10 mouse cellular contexts compared by ENCODE assay signal in the genomic region with DNA sequence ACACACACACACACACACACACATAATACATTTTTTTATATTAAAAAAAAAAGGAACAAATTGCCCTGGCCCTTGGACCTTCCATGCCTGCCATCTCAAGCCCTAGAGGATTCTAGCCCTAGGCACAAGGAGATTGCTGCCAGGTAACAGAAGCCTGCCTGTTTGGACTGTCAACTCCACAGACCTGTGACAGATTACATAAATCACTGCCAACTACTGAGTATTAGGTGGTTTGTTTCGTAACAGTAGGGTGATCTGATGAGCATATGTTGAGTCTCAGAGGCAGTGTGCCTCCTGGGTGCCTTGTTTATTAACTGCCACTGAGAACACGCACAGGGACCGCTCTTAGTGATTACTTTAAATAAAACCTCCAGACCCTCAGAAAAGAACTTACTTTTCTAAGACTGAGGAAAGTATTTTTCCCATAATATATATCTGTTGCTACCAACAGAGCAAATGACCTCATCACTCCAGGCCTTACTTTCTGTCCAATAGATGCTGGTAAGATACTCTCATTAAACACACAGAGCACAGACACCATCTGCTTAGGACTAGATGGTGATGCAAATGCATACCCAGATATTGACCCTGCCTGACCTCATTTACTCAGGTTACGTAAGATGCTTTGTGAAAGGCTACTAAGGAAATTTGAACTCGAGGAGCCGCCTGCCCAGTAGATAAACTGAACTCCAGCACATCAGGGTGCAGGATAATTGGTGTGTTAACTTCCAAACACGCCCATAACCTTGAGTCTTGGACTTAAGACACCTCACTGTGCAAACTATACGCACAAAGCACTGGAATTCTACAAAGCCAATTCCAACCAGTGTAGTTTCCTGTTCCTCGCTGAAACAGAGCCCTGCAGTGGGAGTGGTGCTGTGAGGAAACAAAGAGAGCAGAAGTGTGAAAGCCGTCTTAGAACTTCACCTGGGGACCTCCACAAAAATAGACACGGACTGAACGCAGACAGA. TPM values are rescaled to one million over a fixed set of nuclear protein-coding genes. Genes with fewer than 3 reads are reported as not detected.
A peak's percentile ranks its signal among the peaks of the same experiment; 100 is the strongest.
DNase-seq lines count a peak whose midpoint lies in the region; ATAC-seq and TF ChIP-seq lines count a peak whose summit lies in the region.
"Had no signal": no experiment of that assay in that cellular context is flagged by ENCODE, and none has a peak within 500 bp of the region (broad histone marks: within the 10 kb centered on the region; RNA-seq: fewer than 3 reads in every experiment).

No protein-coding gene starts in this region.

- no peak overlapping the region for H3K4me2 ChIP-seq in forebrain, postnatal 0 days (ENCODE audit: low read depth)

- no peaks in the 10 kb centered on the region for H3K9me3 ChIP-seq in forebrain, embryonic 10.5 days
- no peaks in the 10 kb centered on the region for H3K9me3 ChIP-seq in forebrain, postnatal 0 days (ENCODE audit: low read length)

- H3K36me3 ChIP-seq in forebrain, embryonic 10.5 days (replicated peaks): no peaks in the 10 kb centered on the region
- H3K36me3 ChIP-seq in forebrain, postnatal 0 days (ENCODE audit: insufficient read depth): no peaks in the 10 kb centered on the region

- ATAC-seq in forebrain, postnatal 0 days: no peak

- no peak for TF ChIP-seq CTCF in forebrain, postnatal 0 days (IDR thresholded peaks at IDR 0.05; ENCODE audit: low read depth)
- no peak for TF ChIP-seq CTCF in lung, adult 2 months (IDR thresholded peaks at IDR 0.05; ENCODE audit: insufficient read depth, low read length)

- H3K4me3 ChIP-seq in forebrain, embryonic 10.5 days: no peak overlapping the region
- H3K4me3 ChIP-seq in forebrain, postnatal 0 days (ENCODE audit: low read depth, low read length): no peak overlapping the region
- no peak overlapping the region for H3K4me3 ChIP-seq in lung, adult 2 months (replicated peaks; ENCODE audit: extremely low read depth, low read depth, low read length)

- H3K27me3 ChIP-seq in forebrain, embryonic 10.5 days (ENCODE audit: poor library complexity, severe bottlenecking): no peaks in the 10 kb centered on the region
- H3K27me3 ChIP-seq in forebrain, postnatal 0 days (ENCODE audit: insufficient read depth, low read length): no peaks in the 10 kb centered on the region

- peak overlapping the region; percentile 63 for H3K27ac ChIP-seq in forebrain, embryonic 10.5 days
- no peak overlapping the region for H3K27ac ChIP-seq in forebrain, postnatal 0 days (ENCODE audit: low read depth, low read length)

- no peak for TF ChIP-seq POLR2A in lung, adult 2 months (IDR thresholded peaks at IDR 0.05; ENCODE audit: borderline replicate concordance, extremely low read depth, low read depth, low read length)

- WGBS in forebrain, embryonic 10.5 days: 56% methylated on average over 12 of the region's 12 CpGs
- 53% methylated on average over 12 of the region's 12 CpGs for WGBS in forebrain, postnatal 0 days
- 52% methylated on average over 12 of the region's 12 CpGs for WGBS in lung, adult 2 months
- WGBS in large intestine, adult 2 months: 34% methylated on average over 12 of the region's 12 CpGs

- H3K9ac ChIP-seq in forebrain, postnatal 0 days: no peak overlapping the region

- DNase-seq in forebrain, embryonic 10.5 days (ENCODE audit: extremely low spot score, low spot score): no peak
- DNase-seq in forebrain, postnatal 0 days: no peak
- peak; percentile 57 for DNase-seq in lung, postnatal 25 days (ENCODE audit: low spot score)
- no peak for DNase-seq in lung, adult 2 months
- peak; percentile 95 for DNase-seq in large intestine, adult 2 months (ENCODE audit: low read depth, low spot score)
- DNase-seq in yolk sac, embryonic 10.5 days (ENCODE audit: low spot score): peak; percentile 65
- DNase-seq in right cerebral cortex, postnatal 4 days: no peak
- no peak for DNase-seq in gastrocnemius, adult 18-20 months (ENCODE audit: low spot score)
- DNase-seq: adrenal gland, adult 8-10 months; B cell, adult 2 months had no signal

- peaks cover 19% of the 10 kb centered on the region for H3K4me1 ChIP-seq in forebrain, embryonic 10.5 days
- H3K4me1 ChIP-seq in forebrain, postnatal 0 days (ENCODE audit: insufficient read depth): no peaks in the 10 kb centered on the region
- H3K4me1 ChIP-seq in lung, adult 2 months (ENCODE audit: control insufficient read depth, insufficient read depth, low read length): no peaks in the 10 kb centered on the region; the same call in 1 of the 2 replicates

RNA-seq across cellular contexts. Expression of a gene that starts 11.9 kb away (rescaled TPM):
- 23.8 and 26.5 TPM in 2 replicates for polyA plus RNA-seq in forebrain, embryonic 10.5 days (2016; fragmentation: Nextera tagmentation; extraction: Ambion mirVana)
- 7.6 and 7.7 TPM in 2 replicates for total RNA-seq in forebrain, postnatal 0 days (2014; rRNA removed)
- 12.6 and 14.1 TPM in 2 replicates for polyA plus RNA-seq in forebrain, postnatal 0 days (2015; fragmentation: Nextera tagmentation; extraction: Ambion mirVana)
- 64.7 and 76.3 TPM in 2 replicates for polyA plus RNA-seq in lung, adult 2 months (2012; rRNA removed)
- polyA plus RNA-seq in large intestine, adult 2 months (2012; rRNA removed): 56.2 and 111 TPM in 2 replicates
- 10 to 100 TPM; 34.2 to 51.0 TPM for total RNA-seq in gastrocnemius, adult 18-20 months (2021)

RNA-seq across cellular contexts. Expression of a gene that starts 57.3 kb away (rescaled TPM):
- 405 and 428 TPM in 2 replicates for polyA plus RNA-seq in forebrain, embryonic 10.5 days (2016; fragmentation: Nextera tagmentation; extraction: Ambion mirVana)
- total RNA-seq in forebrain, postnatal 0 days (2014; rRNA removed): 85.7 and 107 TPM in 2 replicates
- polyA plus RNA-seq in forebrain, postnatal 0 days (2015; fragmentation: Nextera tagmentation; extraction: Ambion mirVana): 101 and 132 TPM in 2 replicates
- polyA plus RNA-seq in lung, adult 2 months (2012; rRNA removed): 17.5 and 36.0 TPM in 2 replicates
- 25.8 and 28.1 TPM in 2 replicates for polyA plus RNA-seq in large intestine, adult 2 months (2012; rRNA removed)
- total RNA-seq in gastrocnemius, adult 18-20 months (2021): 100 to 1,000 TPM; 112 to 143 TPM

Comparison
In these comparisons a context has a peak if more than half of its experiments do, and no peak if none do; other contexts are left out.
1. DNase-seq: peak in lung, postnatal 25 days (single experiment), large intestine, adult 2 months (single experiment) and yolk sac, embryonic 10.5 days (single experiment); none in forebrain, embryonic 10.5 days (single experiment), forebrain, postnatal 0 days (single experiment), lung, adult 2 months (single experiment), right cerebral cortex, postnatal 4 days (single experiment) and gastrocnemius, adult 18-20 months (single experiment).